Mouse (Mus musculus) kidney, postnatal 0 days (tissue): ENCODE measurements around the gene Usp33. TPM values are rescaled to one million over a fixed set of nuclear protein-coding genes. Genes with fewer than 3 reads are reported as not detected.

Experiments
- ATAC-seq: fragments of 200-750 bp; cut with Nextera tagmentation; replicated peaks from 2 replicates; pipeline ENCODE4 v1.8.0; 2017; ENCODE audit warnings: low read depth, moderate number of reproducible peaks, moderate TSS enrichment, moderate library complexity; ENCODE audit not compliant: low FRiP score
- DNase-seq: peaks from one replicate; pipeline ENCODE4 v3.0.0-alpha.2; 2016; ENCODE audit warnings: low spot score
- H3K27ac ChIP-seq: fragments of 300-500 bp; sonication (generic); 2 replicates; pipeline ENCODE4 v1.5.1; 2014; ENCODE audit warnings: mild to moderate bottlenecking
- H3K27me3 ChIP-seq: fragments of 300-500 bp; sonication (generic); 2 replicates; pipeline ENCODE4 v1.6.1; 2014; ENCODE audit warnings: low read length, mixed read lengths; ENCODE audit not compliant: insufficient read depth
- H3K36me3 ChIP-seq: fragments of 300-500 bp; sonication (generic); 2 replicates; pipeline ENCODE4 v1.6.1; 2014; ENCODE audit warnings: low read length, mixed read lengths; ENCODE audit not compliant: insufficient read depth
- H3K4me1 ChIP-seq: fragments of 300-500 bp; sonication (generic); replicated peaks from 2 replicates; pipeline ENCODE4 v1.6.1; 2014; ENCODE audit warnings: antibody characterized with exemption, low read length, mixed read lengths; ENCODE audit not compliant: insufficient read depth
- H3K4me2 ChIP-seq: fragments of 300-500 bp; sonication (generic); 2 replicates; pipeline ENCODE4 v1.6.1; 2014; ENCODE audit warnings: mild to moderate bottlenecking, low read length, moderate library complexity, mixed read lengths
- H3K4me3 ChIP-seq: fragments of 300-500 bp; sonication (generic); replicated peaks from 2 replicates; pipeline ENCODE4 v1.5.1; 2014; ENCODE audit warnings: low read depth, low read length
- H3K9ac ChIP-seq: fragments of 300-500 bp; sonication (generic); 2 replicates; pipeline ENCODE4 v1.6.1; 2014; ENCODE audit warnings: low read depth, low read length
- H3K9me3 ChIP-seq: fragments of 300-500 bp; sonication (generic); replicated peaks from 2 replicates; pipeline ENCODE4 v1.6.1; 2016; ENCODE audit warnings: low read length, inconsistent platforms, mixed read lengths
- CTCF ChIP-seq: IDR thresholded peaks from 2 replicates; pipeline ENCODE4 v1.5.1; 2016; ENCODE audit warnings: antibody characterized with exemption, low read depth, mild to moderate bottlenecking, moderate library complexity
- WGBS: fragments of 180-500 bp; shearing (Covaris S2); extraction: QIAGEN DNeasy Blood & Tissue Kit; methylation state at CpG from one replicate; pipeline ENCODE4 v1.1.7; 2014; 5-methylcytosine and 5-hydroxymethylcytosine counted together
- polyA plus RNA-seq: library from polyadenylated mRNA; unstranded; fragments of >200 nt; fragmentation: Nextera tagmentation; extraction: Ambion mirVana; gene quantifications from 2 replicates; pipeline ENCODE4 v1.2.1, GENCODE M21; 2015

Usp33 gene
- polyA plus RNA-seq, 1 experiment from 2014 or later = 30.5 TPM

- Histone ChIP-seq H3K27ac (0 out of 2 replicates have a peak overlapping the region, but pooled peaks have one; percentile 98), H3K9me3 (no peaks in the 10 kb centered on the region), H3K4me1 (peaks cover 20% of the 10 kb centered on the region), H3K4me3 (peak overlapping the region; percentile 73), H3K4me2 (peak overlapping the region; percentile 66), H3K9ac (peak overlapping the region; percentile 93), H3K27me3 (no peaks in the 10 kb centered on the region), H3K36me3 (peaks cover 5% of the 10 kb centered on the region; the same call in 1 of the 2 replicates)
- WGBS = 46% methylated on average over 9 of the region's 9 CpGs
- peak; percentile 40 for DNase-seq
- no peak for ATAC-seq
- TF ChIP-seq CTCF = peak; percentile 33; the same call in 1 of the 2 replicates
These were observed 51.2 kb downstream of the Usp33 start for GRCm38 (mm10) chr3:152397335-152397940.

DNA sequence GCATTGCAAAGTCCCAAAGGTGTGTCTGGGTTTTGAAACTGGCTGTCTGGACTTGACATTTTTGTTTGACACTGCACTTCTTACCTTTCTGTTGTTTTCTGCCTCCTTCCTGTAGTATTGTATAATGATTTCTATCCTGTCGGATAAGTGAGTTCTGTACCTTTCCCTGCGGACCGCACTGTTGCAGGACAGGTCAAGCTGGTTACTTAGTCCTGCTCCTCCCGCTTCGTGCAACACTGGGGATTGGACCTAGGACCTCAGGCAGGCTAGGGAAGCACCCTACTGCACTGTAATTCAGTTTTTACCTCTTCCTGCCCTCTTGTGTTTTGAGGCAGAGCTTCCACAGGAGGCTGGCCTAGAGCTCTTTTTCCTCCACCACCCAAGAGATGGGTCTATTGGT, 54.2 kb downstream of the Usp33 start:
- Histone ChIP-seq H3K27ac (0 out of 2 replicates have a peak overlapping the region, but pooled peaks have one; percentile 47), H3K36me3 (no peaks in the 10 kb centered on the region), H3K4me1 (peaks cover 29% of the 10 kb centered on the region), H3K4me2 (no peak overlapping the region), H3K27me3 (no peaks in the 10 kb centered on the region), H3K4me3 (no peak overlapping the region), H3K9ac (no peak overlapping the region), H3K9me3 (no peaks in the 10 kb centered on the region)
- ATAC-seq (no peak), DNase-seq (no peak)
- TF ChIP-seq CTCF = no peak
- 60% methylated on average over 5 of the region's 5 CpGs for WGBS

DNA sequence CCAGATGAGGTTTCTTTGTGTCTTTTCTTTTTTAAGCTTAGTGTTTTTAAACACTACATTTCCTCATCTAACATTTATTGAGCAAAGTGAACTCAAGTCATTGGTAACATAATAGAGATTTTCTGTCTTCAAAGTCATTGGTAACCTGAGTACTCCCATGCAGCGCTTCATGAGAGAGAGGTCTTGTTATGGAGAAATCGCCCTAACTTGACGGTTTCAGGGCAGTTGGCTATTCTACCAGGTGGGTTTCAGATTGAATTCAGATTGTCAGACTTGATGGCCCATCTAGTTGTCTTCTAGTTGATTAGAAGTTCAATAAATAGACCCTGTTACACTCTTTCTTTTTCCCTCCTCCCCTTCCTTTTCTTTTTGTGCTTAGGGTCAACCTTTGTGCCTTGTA, 54.6 kb downstream of the Usp33 start:
- Histone ChIP-seq H3K27me3 (no peaks in the 10 kb centered on the region), H3K9me3 (no peaks in the 10 kb centered on the region), H3K36me3 (no peaks in the 10 kb centered on the region), H3K4me1 (peaks cover 29% of the 10 kb centered on the region), H3K4me3 (no peak overlapping the region), H3K27ac (no peak overlapping the region), H3K4me2 (no peak overlapping the region), H3K9ac (no peak overlapping the region)
- 55% methylated on average over 3 of the region's 3 CpGs for WGBS
- ATAC-seq (no peak), DNase-seq (no peak)
- TF ChIP-seq CTCF = no peak

DNA sequence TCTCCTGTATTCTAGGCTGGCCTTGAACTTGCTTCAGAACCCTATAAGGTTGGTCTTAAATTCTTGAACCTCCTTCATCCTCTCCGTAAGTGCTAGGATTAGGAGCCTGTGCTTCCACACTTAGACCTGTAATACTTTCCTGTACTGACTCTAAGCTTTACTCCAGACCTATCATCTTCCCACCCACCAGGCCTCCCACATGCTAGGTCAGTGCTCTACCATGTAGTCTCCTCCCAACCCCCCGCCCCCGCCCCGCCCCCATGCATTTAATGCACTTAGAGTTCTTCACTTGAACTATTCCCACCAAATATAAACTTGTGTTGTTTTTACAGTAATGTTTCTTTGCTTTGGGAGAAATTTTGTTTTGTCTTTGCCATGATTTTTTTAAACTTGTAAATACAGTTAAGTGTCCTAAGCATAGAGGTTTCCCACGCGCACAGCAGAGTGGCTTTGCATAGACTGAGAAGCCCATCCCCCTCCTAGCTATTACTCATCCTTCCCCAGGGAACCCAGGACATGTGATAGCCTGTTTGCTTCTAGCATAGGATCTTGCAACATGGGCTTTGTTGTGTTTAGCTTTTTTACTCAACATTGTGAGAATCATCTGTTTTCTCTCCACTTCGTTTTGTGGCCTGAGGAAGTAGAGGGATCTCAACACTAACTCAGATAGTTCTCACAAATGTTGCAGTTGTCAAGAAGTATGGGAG, 55.8 kb downstream of the Usp33 start:
- Histone ChIP-seq H3K27me3 (no peaks in the 10 kb centered on the region), H3K36me3 (no peaks in the 10 kb centered on the region), H3K4me2 (peak overlapping the region; percentile 11; the same call in 1 of the 2 replicates), H3K4me3 (no peak overlapping the region), H3K27ac (peak overlapping the region; percentile 71), H3K9me3 (no peaks in the 10 kb centered on the region), H3K4me1 (peaks cover 37% of the 10 kb centered on the region), H3K9ac (no peak overlapping the region)
- peak; percentile 71; the same call in 1 of the 2 replicates for ATAC-seq
- WGBS = 47% methylated on average over 7 of the region's 7 CpGs
- no peak for TF ChIP-seq CTCF
- DNase-seq = peak; percentile 90

GRCm38 (mm10) chr3:152402671-152403066, 56.4 kb downstream of the Usp33 start:
- no peak overlapping the region for H3K9ac ChIP-seq
- H3K4me1 ChIP-seq = peaks cover 37% of the 10 kb centered on the region
- no peak for TF ChIP-seq CTCF
- no peaks in the 10 kb centered on the region for H3K36me3 ChIP-seq
- H3K4me3 ChIP-seq = no peak overlapping the region
- ATAC-seq (no peak), DNase-seq (peak; percentile 25)
- 74% methylated on average over 3 of the region's 3 CpGs for WGBS
- H3K27ac ChIP-seq = peak overlapping the region; percentile 71
- no peaks in the 10 kb centered on the region for H3K27me3 ChIP-seq
- H3K4me2 ChIP-seq = no peak overlapping the region
- H3K9me3 ChIP-seq = no peaks in the 10 kb centered on the region

- H3K27me3 ChIP-seq = no peaks in the 10 kb centered on the region
- H3K4me2 ChIP-seq = no peak overlapping the region
- DNase-seq (peak; percentile 49), ATAC-seq (peak; percentile 34; the same call in 1 of the 2 replicates)
- TF ChIP-seq CTCF = no peak
- H3K36me3 ChIP-seq = no peaks in the 10 kb centered on the region
- 45% methylated on average over 2 of the region's 2 CpGs for WGBS
- no peak overlapping the region for H3K4me3 ChIP-seq
- no peaks in the 10 kb centered on the region for H3K9me3 ChIP-seq
- peaks cover 33% of the 10 kb centered on the region for H3K4me1 ChIP-seq
- no peak overlapping the region for H3K9ac ChIP-seq
- H3K27ac ChIP-seq = peak overlapping the region; percentile 70
These were observed 57.5 kb downstream of the Usp33 start for GRCm38 (mm10) chr3:152403827-152404226.
